11 mouse cellular contexts compared by ENCODE assay signal in the genomic region with DNA sequence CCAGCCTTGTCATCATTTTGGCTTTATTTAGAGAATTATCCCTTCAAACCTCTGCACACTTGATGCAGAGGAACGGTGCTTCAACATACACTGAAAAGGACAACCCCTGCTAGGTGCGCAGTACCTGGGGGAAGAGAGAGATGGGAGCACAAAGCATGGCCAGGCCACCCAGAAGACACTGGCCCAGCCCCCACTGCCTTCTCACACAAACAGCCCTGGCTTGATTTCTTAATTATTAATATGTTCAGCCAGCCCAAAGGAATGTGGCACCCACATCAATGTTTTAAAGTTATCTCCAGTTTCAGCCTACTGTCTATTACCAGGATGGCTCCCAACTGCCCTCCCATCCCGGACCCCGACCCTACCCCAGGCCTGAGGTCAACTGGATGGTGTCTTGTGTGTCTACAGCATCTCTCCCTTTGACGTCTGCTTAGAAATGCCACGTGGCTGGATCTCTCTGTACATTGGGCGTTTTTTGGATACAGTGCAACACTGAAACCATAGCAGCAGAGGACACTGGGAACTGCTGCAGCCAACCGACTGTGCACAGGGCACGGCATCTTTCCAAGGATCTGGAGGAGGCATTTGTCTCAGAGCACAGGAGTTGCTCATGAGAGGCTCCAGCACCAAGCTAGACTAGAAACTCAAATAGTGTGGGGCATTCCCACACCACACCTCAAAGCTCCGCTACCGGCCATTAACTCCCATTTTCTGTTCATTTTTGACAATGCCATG.
DNase-seq lines count a peak whose midpoint lies in the region; ATAC-seq and TF ChIP-seq lines count a peak whose summit lies in the region.
"Had no signal": no experiment of that assay in that cellular context is flagged by ENCODE, and none has a peak within 500 bp of the region (broad histone marks: within the 10 kb centered on the region; RNA-seq: fewer than 3 reads in every experiment).

No protein-coding gene starts in this region.

- ATAC-seq in lung, postnatal 0 days, result no peak
- no peak for ATAC-seq in kidney, embryonic 15.5 days (replicated peaks; ENCODE audit: low FRiP score)
- no peak for ATAC-seq in midbrain, embryonic 13.5 days
- ATAC-seq in forebrain, embryonic 13.5 days, result no peak
- ATAC-seq: CD4-positive, CD25-positive, alpha-beta regulatory T cell, adult 4 months had no signal

- peaks cover 24% of the 10 kb centered on the region for H3K4me1 ChIP-seq in heart, adult 2 months (ENCODE audit: control insufficient read depth, insufficient read depth, low read length)
- peaks cover 18% of the 10 kb centered on the region for H3K4me1 ChIP-seq in lung, postnatal 0 days (ENCODE audit: insufficient read depth, low read depth, low read length)
- H3K4me1 ChIP-seq in kidney, embryonic 15.5 days, result peaks cover 43% of the 10 kb centered on the region
- H3K4me1 ChIP-seq in midbrain, embryonic 13.5 days (replicated peaks), result peaks cover 9% of the 10 kb centered on the region; the same call in 1 of the 2 replicates
- H3K4me1 ChIP-seq in forebrain, embryonic 13.5 days, result no peaks in the 10 kb centered on the region
- H3K4me1 ChIP-seq: liver, embryonic 13.5 days had no signal

- no peak for DNase-seq in heart, adult 2 months
- no peak for DNase-seq in heart, postnatal 4 days
- no peak for DNase-seq in lung, postnatal 0 days (ENCODE audit: low spot score)
- no peak for DNase-seq in lung, postnatal 10 days
- DNase-seq in left cerebral cortex, postnatal 4 days, result no peak
- DNase-seq: liver, embryonic 13.5 days had no signal

- no peaks in the 10 kb centered on the region for H3K79me2 ChIP-seq in heart, adult 2 months (replicated peaks; ENCODE audit: control insufficient read depth, insufficient read depth, low read length)

- WGBS in heart, adult 2 months, result 87% methylated on average over 11 of the region's 11 CpGs
- 74% methylated on average over 11 of the region's 11 CpGs for WGBS in lung, postnatal 0 days
- WGBS in kidney, embryonic 15.5 days, result 80% methylated on average over 11 of the region's 11 CpGs
- 92% methylated on average over 11 of the region's 11 CpGs for WGBS in midbrain, embryonic 13.5 days
- WGBS in forebrain, embryonic 13.5 days, result 93% methylated on average over 11 of the region's 11 CpGs

- no peak for TF ChIP-seq POLR2A in heart, adult 2 months (IDR thresholded peaks at IDR 0.05; ENCODE audit: insufficient read depth, low read depth, low read length)

- no peak overlapping the region for H3K4me2 ChIP-seq in lung, postnatal 0 days (replicated peaks; ENCODE audit: low read depth, low read length)
- H3K4me2 ChIP-seq in kidney, embryonic 15.5 days, result no peak overlapping the region
- H3K4me2 ChIP-seq in midbrain, embryonic 13.5 days (replicated peaks), result no peak overlapping the region
- H3K4me2 ChIP-seq in forebrain, embryonic 13.5 days, result no peak overlapping the region
- H3K4me2 ChIP-seq: liver, embryonic 13.5 days; midbrain, embryonic 12.5 days had no signal

- intact Hi-C loops in heart, adult 2 months (cut with DNase I), result no loop called here
- intact Hi-C loops in left cerebral cortex, postnatal 4 days (cut with DNase I), result no loop called here

- no peak overlapping the region for H3K4me3 ChIP-seq in heart, adult 2 months
- H3K4me3 ChIP-seq in lung, postnatal 0 days (ENCODE audit: low read depth, low read length), result no peak overlapping the region
- H3K4me3 ChIP-seq in kidney, embryonic 15.5 days (replicated peaks), result no peak overlapping the region
- H3K4me3 ChIP-seq in midbrain, embryonic 13.5 days (replicated peaks), result no peak overlapping the region
- no peak overlapping the region for H3K4me3 ChIP-seq in forebrain, embryonic 13.5 days
- H3K4me3 ChIP-seq: liver, embryonic 13.5 days; midbrain, embryonic 12.5 days had no signal

- no peak overlapping the region for H3K9ac ChIP-seq in heart, adult 2 months (ENCODE audit: low read depth, low read length)
- H3K9ac ChIP-seq in lung, postnatal 0 days (replicated peaks; ENCODE audit: low read depth), result no peak overlapping the region
- H3K9ac ChIP-seq in kidney, embryonic 15.5 days, result no peak overlapping the region
- H3K9ac ChIP-seq in midbrain, embryonic 13.5 days (replicated peaks), result no peak overlapping the region
- no peak overlapping the region for H3K9ac ChIP-seq in forebrain, embryonic 13.5 days
- H3K9ac ChIP-seq: liver, embryonic 13.5 days; midbrain, embryonic 12.5 days had no signal

- H3K36me3 ChIP-seq in heart, adult 2 months (ENCODE audit: control insufficient read depth, insufficient read depth, low read length), result peaks cover 14% of the 10 kb centered on the region
- no peaks in the 10 kb centered on the region; the same call in 1 of the 2 replicates for H3K36me3 ChIP-seq in lung, postnatal 0 days (ENCODE audit: insufficient read depth, low read length)
- peaks cover 5% of the 10 kb centered on the region for H3K36me3 ChIP-seq in kidney, embryonic 15.5 days
- H3K36me3 ChIP-seq in midbrain, embryonic 13.5 days, result no peaks in the 10 kb centered on the region
- H3K36me3 ChIP-seq in forebrain, embryonic 13.5 days (ENCODE audit: poor library complexity, severe bottlenecking), result no peaks in the 10 kb centered on the region
- H3K36me3 ChIP-seq: liver, embryonic 13.5 days had no signal

- no peaks in the 10 kb centered on the region for H3K27me3 ChIP-seq in heart, adult 2 months (ENCODE audit: control insufficient read depth, insufficient read depth, low read length)
- H3K27me3 ChIP-seq in lung, postnatal 0 days (replicated peaks; ENCODE audit: insufficient read depth, low read length), result no peaks in the 10 kb centered on the region
- H3K27me3 ChIP-seq in kidney, embryonic 15.5 days, result no peaks in the 10 kb centered on the region
- no peaks in the 10 kb centered on the region for H3K27me3 ChIP-seq in midbrain, embryonic 13.5 days
- H3K27me3 ChIP-seq in forebrain, embryonic 13.5 days, result no peaks in the 10 kb centered on the region
- H3K27me3 ChIP-seq: liver, embryonic 13.5 days; midbrain, embryonic 12.5 days had no signal

- TF ChIP-seq EP300 in heart, adult 2 months (IDR thresholded peaks at IDR 0.05; ENCODE audit: insufficient read depth, low read depth, low read length), result no peak
- no peak for TF ChIP-seq EP300 in lung, postnatal 0 days (IDR thresholded peaks at IDR 0.05)

- H3K9me3 ChIP-seq in lung, postnatal 0 days (ENCODE audit: low read length), result no peaks in the 10 kb centered on the region
- H3K9me3 ChIP-seq in kidney, embryonic 15.5 days (replicated peaks), result no peaks in the 10 kb centered on the region
- peaks cover 2% of the 10 kb centered on the region; the same call in 1 of the 2 replicates for H3K9me3 ChIP-seq in midbrain, embryonic 13.5 days
- peaks cover 8% of the 10 kb centered on the region; the same call in 1 of the 2 replicates for H3K9me3 ChIP-seq in forebrain, embryonic 13.5 days (replicated peaks)
- H3K9me3 ChIP-seq: liver, embryonic 13.5 days had no signal

- peak overlapping the region; percentile 70 for H3K27ac ChIP-seq in heart, adult 2 months
- H3K27ac ChIP-seq in lung, postnatal 0 days (ENCODE audit: low read length), result peak overlapping the region; percentile 43; the same call in 1 of the 2 replicates
- peak overlapping the region; percentile 85 for H3K27ac ChIP-seq in kidney, embryonic 15.5 days
- H3K27ac ChIP-seq in midbrain, embryonic 13.5 days, result no peak overlapping the region
- no peak overlapping the region for H3K27ac ChIP-seq in forebrain, embryonic 13.5 days
- H3K27ac ChIP-seq: liver, embryonic 13.5 days had no signal

- TF ChIP-seq CTCF in heart, adult 2 months (IDR thresholded peaks at IDR 0.05), result no peak
- no peak for TF ChIP-seq CTCF in lung, postnatal 0 days (IDR thresholded peaks at IDR 0.05)

Comparison
In these comparisons a context has a peak if more than half of its experiments do, and no peak if none do; other contexts are left out.
1. H3K27ac ChIP-seq: peak in heart, adult 2 months (single experiment), lung, postnatal 0 days (single experiment) and kidney, embryonic 15.5 days (single experiment); none in midbrain, embryonic 13.5 days (single experiment) and forebrain, embryonic 13.5 days (single experiment).